Mouse (Mus musculus) neutrophil, adult 65 days (primary cell): ENCODE measurements around the gene Dctpp1. TPM values are rescaled to one million over a fixed set of nuclear protein-coding genes. Genes with fewer than 3 reads are reported as not detected.

Experiments used
- total RNA-seq: library from RNA; stranded (reverse); gene quantifications from 2 replicates; pipeline ENCODE4 v1.2.4, GENCODE M21; 2023

Gene Dctpp1
- total RNA-seq: 18.4 and 20.9 TPM in 2 replicates

DNA sequence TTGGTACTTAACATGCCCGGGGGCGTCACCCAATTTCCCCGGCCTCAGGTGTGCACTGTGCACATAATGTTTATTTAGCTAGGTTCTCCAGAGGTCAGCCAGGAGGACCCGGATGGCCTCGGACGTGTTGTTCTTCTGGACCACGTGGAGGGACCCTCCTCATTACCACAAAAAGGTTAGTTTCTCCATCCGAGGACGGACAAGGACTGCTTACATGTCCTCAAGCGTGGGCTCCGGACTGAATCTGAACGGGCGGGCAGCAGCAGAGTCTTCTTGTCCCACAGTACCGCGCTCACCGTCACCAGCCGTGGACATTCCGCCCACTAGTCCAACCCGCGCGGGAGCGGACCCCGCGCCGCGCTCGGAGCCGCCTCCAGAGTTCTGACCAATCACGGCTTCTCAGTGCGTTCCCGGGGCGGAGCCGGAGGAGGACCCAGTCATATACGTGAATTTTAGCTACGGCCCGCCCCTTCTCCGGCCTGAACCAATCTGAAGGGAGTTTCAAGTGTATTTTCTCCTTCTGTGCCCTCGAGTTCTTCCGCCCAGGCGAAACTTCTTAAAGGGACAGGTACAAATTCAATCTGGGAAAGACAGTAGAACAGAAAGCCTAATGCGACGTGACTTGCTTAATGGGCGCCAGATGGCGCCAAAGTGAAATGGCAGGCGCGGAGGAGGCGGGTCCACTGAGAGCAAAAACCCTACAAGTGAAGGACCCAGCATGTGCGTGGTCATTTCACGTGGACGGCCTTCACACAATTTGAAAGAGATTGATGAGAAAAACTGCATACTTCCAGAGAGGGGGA is at the start of gene Dctpp1:
Gene Dctpp1, minus strand, starts transcription at position 401 of the 803 bp plus-strand sequence.

DNA sequence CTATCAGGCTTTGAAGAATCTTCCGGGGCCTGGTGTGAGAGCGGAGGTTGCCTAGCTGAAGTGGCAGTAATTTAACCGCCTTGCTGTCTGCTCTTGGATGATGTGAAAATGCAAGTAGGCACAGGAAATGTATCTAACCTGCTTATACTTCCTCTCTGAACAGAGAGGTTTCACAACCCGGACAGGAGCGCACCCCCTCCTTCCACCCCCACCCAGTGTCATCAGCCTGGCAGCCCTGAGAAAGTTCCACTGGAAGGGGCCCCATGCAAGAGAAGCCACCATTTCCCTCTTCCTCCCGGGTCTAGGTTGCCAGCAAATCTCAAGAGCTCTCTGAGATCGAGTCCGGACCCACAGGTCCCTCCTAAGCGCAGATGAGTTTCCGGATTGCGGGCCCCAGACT is 35.6 kb upstream of the Dctpp1 start, which contains the start of gene Itgal:
Gene Itgal, plus strand, starts transcription at position 163 of the 400 bp plus-strand sequence.

DNA sequence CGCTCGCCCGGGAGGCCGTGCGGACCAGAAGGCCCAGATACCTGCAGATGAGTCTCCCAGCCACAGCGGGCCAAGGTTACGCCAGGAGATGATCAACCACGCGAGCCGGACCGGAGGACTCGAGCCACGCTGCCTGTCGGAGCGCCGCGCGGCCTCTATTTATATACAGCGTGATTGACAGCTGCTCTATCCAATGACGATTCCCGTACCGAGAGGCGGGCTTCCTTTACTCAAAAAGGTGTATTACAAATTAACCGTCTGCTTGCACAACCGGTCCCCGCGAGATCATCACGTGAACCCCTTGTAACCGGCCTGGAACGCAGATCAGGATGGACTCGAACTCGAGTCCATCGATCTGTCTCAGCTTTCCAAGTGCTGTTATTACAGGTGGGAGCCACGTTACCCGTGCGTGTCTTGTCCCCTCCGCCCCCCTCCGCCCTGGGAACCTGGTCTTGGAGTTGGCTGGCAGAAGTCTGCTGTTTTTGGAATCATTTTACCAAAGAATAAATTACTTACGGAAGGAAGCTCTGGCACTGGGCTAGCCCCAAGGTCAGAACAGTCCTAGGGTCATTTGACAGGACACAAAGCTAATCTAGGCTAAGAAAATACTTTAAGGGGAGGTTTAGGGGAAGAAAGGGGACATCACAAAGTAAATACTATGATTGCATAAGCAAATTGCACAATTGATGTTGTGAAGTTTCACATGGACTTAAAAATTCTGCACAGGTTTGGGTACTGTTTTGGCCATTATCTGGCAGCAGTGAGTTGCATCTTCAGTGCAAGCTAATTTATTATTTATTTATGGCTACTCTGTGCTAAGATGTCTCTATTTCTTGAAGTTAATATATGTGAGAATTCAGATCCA is 13.6 kb upstream of the Dctpp1 start, which contains the start of gene Sephs2:
Gene Sephs2, minus strand, starts transcription at position 131 of the 865 bp plus-strand sequence.

DNA sequence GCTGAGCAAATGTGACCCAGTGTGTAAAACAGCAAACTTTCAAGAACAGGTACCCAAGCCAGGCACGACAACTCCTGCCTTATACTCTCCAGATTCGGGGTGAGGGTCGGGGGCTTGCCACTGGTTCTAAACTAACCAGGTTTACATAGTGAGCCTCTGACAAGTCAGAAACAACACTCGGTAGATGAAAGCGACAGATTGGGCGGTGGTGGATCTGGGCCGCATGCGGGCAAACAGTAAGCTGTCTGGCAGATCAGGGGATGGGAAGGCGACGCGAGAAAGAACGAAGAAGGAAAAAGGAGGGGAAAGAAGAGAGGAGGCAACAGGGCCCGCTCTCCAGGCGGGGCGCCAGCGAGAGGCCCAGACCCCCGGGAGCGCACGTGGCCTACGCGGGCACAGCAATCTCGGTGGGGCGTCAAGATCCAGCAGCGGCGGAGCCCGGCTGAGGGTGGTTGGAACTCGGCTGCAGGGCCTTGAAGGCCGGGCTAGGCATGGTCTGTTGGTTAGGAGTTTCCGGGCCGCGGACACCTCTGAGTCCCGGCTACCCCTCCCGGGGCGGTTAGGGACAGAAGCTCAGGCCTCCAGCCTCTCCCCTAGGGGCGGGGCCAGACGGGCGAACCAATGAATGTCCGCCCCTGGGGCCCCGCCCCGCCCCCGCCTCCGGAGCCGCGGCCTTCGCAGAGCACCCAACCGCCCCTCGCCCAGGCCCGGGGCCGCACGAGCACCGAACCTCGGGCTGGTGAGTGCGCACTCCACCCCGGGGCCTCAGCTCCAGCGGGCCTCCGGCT is 16.4 kb downstream of the Dctpp1 start, which contains the start of gene Zfp771:
Gene Zfp771, plus strand, starts transcription at position 405 of the 788 bp plus-strand sequence.

DNA sequence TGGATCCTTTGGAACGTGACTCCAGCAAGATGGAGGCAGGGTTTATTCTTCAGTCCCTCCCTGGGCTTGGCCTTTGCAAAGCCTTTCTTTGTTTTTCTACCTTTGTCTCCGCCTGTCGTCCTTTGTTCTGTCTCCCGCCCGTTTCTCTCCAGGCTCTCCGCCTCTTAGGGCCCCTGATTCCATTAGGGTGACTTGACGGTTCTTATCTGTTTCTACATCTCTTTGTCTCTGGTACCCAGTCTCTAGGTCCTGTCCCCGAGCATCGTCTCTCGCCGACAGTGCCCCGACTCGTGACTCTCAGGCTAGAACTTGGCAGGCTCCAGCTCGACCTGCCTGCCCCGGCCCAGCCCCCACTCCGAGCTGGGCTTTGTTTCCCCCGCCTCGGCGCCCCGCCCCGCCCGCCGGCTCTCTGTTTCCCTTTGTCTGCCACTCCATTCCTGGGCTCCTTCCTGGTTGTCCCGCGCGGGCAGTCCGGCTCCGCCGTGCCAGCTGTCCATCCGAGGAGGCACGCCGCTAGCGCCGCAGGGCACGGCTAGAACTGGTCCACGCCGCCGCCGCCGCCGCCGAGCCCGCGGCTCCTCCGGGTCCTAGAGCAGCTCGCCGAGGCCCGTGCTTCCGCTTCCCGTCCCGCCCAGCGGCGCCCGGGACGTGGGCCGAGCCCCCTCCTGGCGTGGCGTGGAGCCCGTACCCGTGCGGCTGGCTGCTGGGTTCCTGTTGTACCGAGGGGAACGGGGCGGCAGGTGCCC is 27.7 kb downstream of the Dctpp1 start, which contains the start of the genes Zfp553 and Sept1:
Gene Zfp553, plus strand, starts transcription at position 440 of the 746 bp plus-strand sequence.
Gene Sept1, minus strand, starts transcription at position 509 of the 746 bp plus-strand sequence.

DNA sequence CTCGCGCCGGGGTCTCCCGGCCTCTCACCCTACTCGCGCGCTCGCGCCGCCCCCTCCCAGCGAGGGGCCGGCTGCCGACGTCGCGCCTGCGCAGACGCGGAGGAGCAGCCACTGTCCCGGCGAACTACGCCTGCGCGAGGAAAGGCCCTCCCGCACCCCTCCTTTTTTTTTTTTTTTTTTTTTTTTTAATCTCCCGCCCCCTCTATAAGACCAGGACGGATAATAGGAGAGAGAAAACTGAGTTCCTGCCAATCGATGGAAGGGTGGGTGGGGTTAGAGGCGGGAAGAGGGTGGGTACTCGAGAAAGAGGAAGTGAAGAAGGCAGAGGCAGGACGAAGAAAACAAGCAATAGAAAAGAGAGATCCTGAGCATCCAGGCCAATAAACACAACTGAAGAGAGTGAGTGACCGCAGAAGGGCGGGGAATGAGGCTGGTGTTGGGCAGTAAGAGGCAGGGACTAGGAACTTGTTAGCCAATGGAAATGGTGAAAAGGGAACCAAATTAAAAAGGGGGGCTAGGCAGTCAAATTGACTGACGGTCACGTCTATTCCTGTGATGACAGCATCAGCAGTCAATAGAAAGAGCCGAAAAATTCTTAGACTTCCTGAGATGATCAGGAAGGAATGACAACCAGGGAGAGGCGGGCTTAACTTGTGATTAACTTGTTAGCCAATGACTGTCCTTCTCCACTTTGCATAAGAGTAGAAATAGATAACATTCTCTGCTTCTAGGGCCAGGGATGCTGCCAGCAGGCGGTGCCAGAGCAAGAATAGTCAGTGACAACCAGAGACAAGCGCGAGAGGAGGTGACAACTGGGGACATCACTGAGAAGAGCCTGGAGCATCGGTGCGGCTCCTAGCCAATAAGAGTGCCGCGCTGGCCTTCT is 51.7 kb downstream of the Dctpp1 start, which contains the start of gene Mylpf:
Gene Mylpf, plus strand, starts transcription at position 338 of the 886 bp plus-strand sequence.

DNA sequence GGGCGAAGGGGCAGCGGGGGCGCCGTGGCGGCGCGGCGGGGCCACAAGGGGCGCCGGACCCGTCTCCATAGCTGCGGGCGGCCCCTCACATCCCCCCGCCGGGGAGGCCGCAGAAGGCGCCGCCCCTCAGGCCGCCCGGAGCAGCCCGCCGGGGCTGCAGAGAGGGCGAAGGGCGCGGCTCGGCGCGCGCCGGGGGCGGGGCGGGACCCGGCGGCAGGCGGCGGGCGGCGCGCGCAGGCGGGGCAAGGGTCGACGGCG is 52.3 kb downstream of the Dctpp1 start, which contains the start of gene Tbc1d10b:
Gene Tbc1d10b, minus strand, starts transcription at position 174 of the 258 bp plus-strand sequence.

Other genes with a start within 250 kb of the Dctpp1 start
- gene Mvp, start 246.1 kb downstream of the Dctpp1 start, total RNA-seq: 49.1 and 58.0 TPM in 2 replicates
- gene Pagr1b, start 244.2 kb downstream of the Dctpp1 start, total RNA-seq: not detected in 2 replicates
- gene Pagr1a, start 243.4 kb downstream of the Dctpp1 start, total RNA-seq: 1.5 and 35.7 TPM in 2 replicates
- gene Gm42742, start 239.6 kb downstream of the Dctpp1 start, total RNA-seq: 26.0 TPM in 1 of 2 replicates, not detected in the other
- 0.79 TPM in 1 of 2 replicates, not detected in the other for gene Prrt2, start 239.5 kb downstream of the Dctpp1 start, total RNA-seq
- 128 and 143 TPM in 2 replicates for gene Maz, start 233.7 kb downstream of the Dctpp1 start, total RNA-seq
- 41.1 and 48.3 TPM in 2 replicates for gene Kif22, start 218.2 kb downstream of the Dctpp1 start, total RNA-seq
- 1.2 TPM in 1 of 2 replicates, not detected in the other for gene Zg16, start 173.4 kb downstream of the Dctpp1 start, total RNA-seq
- gene AI467606, start 169.3 kb downstream of the Dctpp1 start, total RNA-seq: 155 and 172 TPM in 2 replicates
- 2.0 and 3.8 TPM in 2 replicates for gene Qprt, start 138.5 kb downstream of the Dctpp1 start, total RNA-seq
- gene Spn, start 122.9 kb downstream of the Dctpp1 start, total RNA-seq: 96.9 and 102 TPM in 2 replicates
- 47.6 and 62.2 TPM in 2 replicates for gene Cd2bp2, start 64.7 kb downstream of the Dctpp1 start, total RNA-seq
- gene Tbc1d10b, start 52.2 kb downstream of the Dctpp1 start, total RNA-seq: 106 and 122 TPM in 2 replicates
- 6.7 and 11.1 TPM in 2 replicates for gene Mylpf, start 51.8 kb downstream of the Dctpp1 start, total RNA-seq
- 2.8 and 4.0 TPM in 2 replicates for gene Zfp553, start 27.6 kb downstream of the Dctpp1 start, total RNA-seq
- 107 and 123 TPM in 2 replicates for gene Sept1, start 27.6 kb downstream of the Dctpp1 start, total RNA-seq
- 3.2 and 4.7 TPM in 2 replicates for gene Zfp771, start 16.4 kb downstream of the Dctpp1 start, total RNA-seq
- 150 and 202 TPM in 2 replicates for gene Sephs2, start 13.3 kb upstream of the Dctpp1 start, total RNA-seq
- 239 and 332 TPM in 2 replicates for gene Itgal, start 35.6 kb upstream of the Dctpp1 start, total RNA-seq
- 7.5 and 8.1 TPM in 2 replicates for gene Zfp768, start 84.9 kb upstream of the Dctpp1 start, total RNA-seq
- 3.9 and 5.9 TPM in 2 replicates for gene Zfp747, start 115.3 kb upstream of the Dctpp1 start, total RNA-seq
- gene 9130019O22Rik, start 126.5 kb upstream of the Dctpp1 start, total RNA-seq: 1.3 and 1.5 TPM in 2 replicates
- 1.1 and 1.4 TPM in 2 replicates for gene E430018J23Rik, start 132.9 kb upstream of the Dctpp1 start, total RNA-seq
- gene Zfp764, start 146.1 kb upstream of the Dctpp1 start, total RNA-seq: 1.5 and 2.2 TPM in 2 replicates
- gene Zfp688, start 161.4 kb upstream of the Dctpp1 start, total RNA-seq: 13.2 and 14.6 TPM in 2 replicates
- 2.1 and 3.1 TPM in 2 replicates for gene Zfp689, start 188.4 kb upstream of the Dctpp1 start, total RNA-seq
- 153 and 167 TPM in 2 replicates for gene Prr14, start 198.9 kb upstream of the Dctpp1 start, total RNA-seq
- 324 and 414 TPM in 2 replicates for gene Fbrs, start 218.5 kb upstream of the Dctpp1 start, total RNA-seq